Mouse (Mus musculus): Measurements from ENCODE around the gene Gpr26.

DNA sequence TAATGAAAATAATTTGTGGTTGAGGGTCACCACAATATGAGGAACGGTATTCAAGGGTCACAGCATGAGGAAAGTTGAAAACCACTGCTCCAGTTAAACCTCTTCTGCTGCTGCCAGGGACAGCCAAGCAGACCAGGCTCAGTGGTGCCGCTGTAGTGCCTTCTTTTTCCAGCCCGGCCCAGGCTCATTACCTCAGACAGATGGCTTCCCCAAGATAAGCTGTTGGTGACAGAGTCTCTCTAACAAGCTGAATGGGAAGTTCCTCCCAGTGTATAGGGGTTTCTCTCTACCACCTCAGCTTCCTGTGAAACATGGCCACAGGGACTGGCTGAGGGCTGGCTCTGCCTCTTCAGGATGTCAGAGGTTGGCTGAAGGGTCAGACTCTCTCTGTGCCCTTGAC, 4.0 kb downstream of the Gpr26 start:
- no peak for TF ChIP-seq EP300 (IDR thresholded peaks at IDR 0.05; ENCODE audit: insufficient read depth, low read depth, low read length)
- TF ChIP-seq CTCF (IDR thresholded peaks at IDR 0.05), result no peak
- TF ChIP-seq POLR2A (IDR thresholded peaks at IDR 0.05; ENCODE audit: insufficient read depth, low read depth, low read length), result no peak

Data from heart, adult 2 months (tissue).